Mouse (Mus musculus): Measurements from ENCODE around the gene Wdr27. TPM values are rescaled to one million over a fixed set of nuclear protein-coding genes. Genes with fewer than 3 reads are reported as not detected.
A peak's percentile ranks its signal among the peaks of the same experiment; 100 is the strongest.

The Wdr27 gene
- polyA plus RNA-seq, 1 experiment, result 5.1 TPM

GRCm38 (mm10) chr17:14960520-14960919 lies 17.6 kb upstream of the Wdr27 start:
- H3K27me3 ChIP-seq (ENCODE audit: control insufficient read depth, insufficient read depth, low read length), result no peaks in the 10 kb centered on the region
- H3K27ac ChIP-seq (ENCODE audit: control insufficient read depth, insufficient read depth, low read length), result no peak overlapping the region
- peak overlapping the region; percentile 60 for H3K4me3 ChIP-seq (ENCODE audit: control insufficient read depth, insufficient read depth, low read length)
- H3K4me1 ChIP-seq (replicated peaks; ENCODE audit: control insufficient read depth, insufficient read depth, low read length), result peaks cover 3% of the 10 kb centered on the region
- WGBS, result under 1% methylated on average over 19 of the region's 23 CpGs
- DNase-seq, result peak; percentile 35
- H3K36me3 ChIP-seq (ENCODE audit: control insufficient read depth, insufficient read depth, low read length), result no peaks in the 10 kb centered on the region
- TF ChIP-seq POLR2A (IDR thresholded peaks at IDR 0.05; ENCODE audit: control insufficient read depth, extremely low read depth, insufficient read depth, low read length, poor library complexity) (no peak), CTCF (IDR thresholded peaks at IDR 0.05; ENCODE audit: borderline replicate concordance, control insufficient read depth, extremely low read depth, insufficient read depth, low read length, poor library complexity) (no peak)

GRCm38 (mm10) chr17:14959979-14960378 lies 17.0 kb upstream of the Wdr27 start:
- Histone ChIP-seq H3K27ac (ENCODE audit: control insufficient read depth, insufficient read depth, low read length) (no peak overlapping the region), H3K4me1 (replicated peaks; ENCODE audit: control insufficient read depth, insufficient read depth, low read length) (peaks cover 3% of the 10 kb centered on the region), H3K27me3 (ENCODE audit: control insufficient read depth, insufficient read depth, low read length) (no peaks in the 10 kb centered on the region), H3K36me3 (ENCODE audit: control insufficient read depth, insufficient read depth, low read length) (peaks cover under 1% of the 10 kb centered on the region; the same call in 1 of the 2 replicates), H3K4me3 (ENCODE audit: control insufficient read depth, insufficient read depth, low read length) (no peak overlapping the region)
- TF ChIP-seq POLR2A (IDR thresholded peaks at IDR 0.05; ENCODE audit: control insufficient read depth, extremely low read depth, insufficient read depth, low read length, poor library complexity) (no peak), CTCF (IDR thresholded peaks at IDR 0.05; ENCODE audit: borderline replicate concordance, control insufficient read depth, extremely low read depth, insufficient read depth, low read length, poor library complexity) (no peak)
- WGBS, result 44% methylated on average over 3 of the region's 3 CpGs
- no peak for DNase-seq

DNA sequence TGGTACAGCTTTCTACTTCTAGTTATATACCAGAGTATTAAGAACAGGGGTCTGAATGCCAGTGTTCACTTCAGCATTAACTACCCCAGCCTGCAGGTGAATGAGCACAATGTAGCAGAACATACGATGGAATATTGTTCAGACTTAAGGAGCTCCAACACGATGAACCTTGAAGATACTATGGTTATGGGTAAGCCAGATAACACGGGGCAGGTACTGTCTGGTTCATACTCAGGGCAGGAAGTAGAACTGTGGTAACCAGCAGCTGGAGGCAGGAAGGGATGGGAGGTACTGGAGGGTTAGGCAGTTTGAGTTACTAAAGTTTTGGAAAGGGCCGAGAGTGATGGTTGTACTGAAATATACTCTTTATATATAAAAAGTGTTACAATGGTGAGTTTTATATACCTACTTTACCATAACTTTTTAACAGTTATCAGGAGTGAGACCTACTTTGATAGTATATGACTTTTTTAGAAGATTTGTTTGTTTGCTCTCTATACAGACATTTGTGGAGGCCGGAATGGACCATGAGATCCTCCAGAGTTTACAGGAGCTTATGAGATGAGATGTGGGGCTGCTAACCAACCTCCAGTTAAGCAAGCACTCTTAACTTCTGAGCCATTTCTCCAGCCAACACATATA lies 15.8 kb upstream of the Wdr27 start:
- Histone ChIP-seq H3K27ac (ENCODE audit: control insufficient read depth, insufficient read depth, low read length) (no peak overlapping the region), H3K4me1 (replicated peaks; ENCODE audit: control insufficient read depth, insufficient read depth, low read length) (peaks cover 3% of the 10 kb centered on the region), H3K36me3 (ENCODE audit: control insufficient read depth, insufficient read depth, low read length) (peaks cover 12% of the 10 kb centered on the region), H3K4me3 (ENCODE audit: control insufficient read depth, insufficient read depth, low read length) (no peak overlapping the region), H3K27me3 (ENCODE audit: control insufficient read depth, insufficient read depth, low read length) (no peaks in the 10 kb centered on the region)
- TF ChIP-seq POLR2A (IDR thresholded peaks at IDR 0.05; ENCODE audit: control insufficient read depth, extremely low read depth, insufficient read depth, low read length, poor library complexity) (no peak), CTCF (IDR thresholded peaks at IDR 0.05; ENCODE audit: borderline replicate concordance, control insufficient read depth, extremely low read depth, insufficient read depth, low read length, poor library complexity) (no peak)
- WGBS, result 48% methylated on average over 5 of the region's 5 CpGs
- no peak for DNase-seq

DNA sequence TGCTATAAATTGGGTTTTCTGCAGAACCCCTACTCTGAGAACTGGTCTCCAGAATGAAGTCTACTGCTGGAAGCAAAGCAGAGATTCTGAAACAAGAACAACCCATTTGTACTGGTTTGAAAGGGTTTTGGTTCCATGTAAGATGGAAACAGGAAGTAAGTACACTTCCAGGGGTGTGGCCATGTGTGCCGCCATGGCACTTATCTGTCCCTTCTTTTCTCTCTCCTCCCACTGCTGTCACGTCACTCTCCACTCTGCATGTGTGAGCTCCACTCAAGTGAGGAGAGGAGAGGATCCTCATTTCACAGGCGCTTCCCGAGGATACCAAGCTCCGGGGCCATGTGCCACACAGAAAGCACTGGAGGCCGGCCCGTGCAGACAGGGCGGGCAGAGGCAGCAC lies 10.5 kb upstream of the Wdr27 start:
- H3K36me3 ChIP-seq (ENCODE audit: control insufficient read depth, insufficient read depth, low read length), result peaks cover 36% of the 10 kb centered on the region
- no peak for TF ChIP-seq CTCF (IDR thresholded peaks at IDR 0.05; ENCODE audit: borderline replicate concordance, control insufficient read depth, extremely low read depth, insufficient read depth, low read length, poor library complexity)
- TF ChIP-seq POLR2A (IDR thresholded peaks at IDR 0.05; ENCODE audit: control insufficient read depth, extremely low read depth, insufficient read depth, low read length, poor library complexity), result no peak
- no peaks in the 10 kb centered on the region for H3K4me1 ChIP-seq (replicated peaks; ENCODE audit: control insufficient read depth, insufficient read depth, low read length)
- no peak overlapping the region for H3K4me3 ChIP-seq (ENCODE audit: control insufficient read depth, insufficient read depth, low read length)
- 98% methylated on average over 8 of the region's 8 CpGs for WGBS
- no peaks in the 10 kb centered on the region for H3K27me3 ChIP-seq (ENCODE audit: control insufficient read depth, insufficient read depth, low read length)
- H3K27ac ChIP-seq (ENCODE audit: control insufficient read depth, insufficient read depth, low read length), result no peak overlapping the region
- DNase-seq, result no peak

- 94% methylated on average over 7 of the region's 7 CpGs for WGBS
Measured at GRCm38 (mm10) chr17:14949161-14949827, 6.3 kb upstream of the Wdr27 start.

GRCm38 (mm10) chr17:14944551-14944950 lies 1.6 kb upstream of the Wdr27 start:
- no peak for TF ChIP-seq POLR2A (IDR thresholded peaks at IDR 0.05; ENCODE audit: control insufficient read depth, extremely low read depth, insufficient read depth, low read length, poor library complexity)
- no peak for TF ChIP-seq CTCF (IDR thresholded peaks at IDR 0.05; ENCODE audit: borderline replicate concordance, control insufficient read depth, extremely low read depth, insufficient read depth, low read length, poor library complexity)
- H3K36me3 ChIP-seq (ENCODE audit: control insufficient read depth, insufficient read depth, low read length), result peaks cover 6% of the 10 kb centered on the region
- no peaks in the 10 kb centered on the region for H3K27me3 ChIP-seq (ENCODE audit: control insufficient read depth, insufficient read depth, low read length)
- no peak overlapping the region for H3K4me3 ChIP-seq (ENCODE audit: control insufficient read depth, insufficient read depth, low read length)
- no peak for DNase-seq
- peaks cover 12% of the 10 kb centered on the region for H3K4me1 ChIP-seq (replicated peaks; ENCODE audit: control insufficient read depth, insufficient read depth, low read length)
- 90% methylated on average over 1 of the region's 1 CpGs for WGBS
- H3K27ac ChIP-seq (ENCODE audit: control insufficient read depth, insufficient read depth, low read length), result no peak overlapping the region

More at GRCm38 (mm10) chr17:14949161-14949827, 6.3 kb upstream of the Wdr27 start:
- no peak for TF ChIP-seq POLR2A (IDR thresholded peaks at IDR 0.05; ENCODE audit: control insufficient read depth, extremely low read depth, insufficient read depth, low read length, poor library complexity)
- no peak for TF ChIP-seq CTCF (IDR thresholded peaks at IDR 0.05; ENCODE audit: borderline replicate concordance, control insufficient read depth, extremely low read depth, insufficient read depth, low read length, poor library complexity)
- Histone ChIP-seq H3K4me3 (ENCODE audit: control insufficient read depth, insufficient read depth, low read length) (no peak overlapping the region), H3K27ac (ENCODE audit: control insufficient read depth, insufficient read depth, low read length) (no peak overlapping the region), H3K27me3 (ENCODE audit: control insufficient read depth, insufficient read depth, low read length) (no peaks in the 10 kb centered on the region), H3K36me3 (ENCODE audit: control insufficient read depth, insufficient read depth, low read length) (peaks cover 31% of the 10 kb centered on the region), H3K4me1 (replicated peaks; ENCODE audit: control insufficient read depth, insufficient read depth, low read length) (peaks cover 2% of the 10 kb centered on the region; the same call in 1 of the 2 replicates)
- no peak for DNase-seq
